Mouse (Mus musculus): Measurements from ENCODE around the gene Epb41. TPM values are rescaled to one million over a fixed set of nuclear protein-coding genes. Genes with fewer than 3 reads are reported as not detected.

Epb41 gene
- polyA plus RNA-seq, 1 experiment from 2014 or later: 208 TPM

GRCm38 (mm10) chr4:131920141-131920594 is 155.0 kb downstream of the Epb41 start:
- Histone ChIP-seq H3K4me3 (ENCODE audit: low read depth, low read length) (peak overlapping the region; percentile 42), H3K4me1 (replicated peaks; ENCODE audit: control insufficient read depth, insufficient read depth, low read length) (peaks cover 25% of the 10 kb centered on the region), H3K4me2 (replicated peaks; ENCODE audit: low read depth, low read length) (peak overlapping the region; percentile 85), H3K9ac (ENCODE audit: low read depth, low read length) (peak overlapping the region; percentile 37), H3K27me3 (ENCODE audit: control insufficient read depth, insufficient read depth, low read length) (peaks cover 81% of the 10 kb centered on the region), H3K9me3 (ENCODE audit: control insufficient read depth, low read length) (no peaks in the 10 kb centered on the region), H3K36me3 (ENCODE audit: control insufficient read depth, insufficient read depth, low read length) (0 out of 2 replicates have a peak, but pooled peaks cover 4% of the 10 kb centered on the region), H3K27ac (ENCODE audit: low read depth, low read length) (no peak overlapping the region)
- no peak for ATAC-seq (ENCODE audit: low FRiP score)
- DNase-seq (ENCODE audit: low spot score): peak; percentile 64
- WGBS: under 1% methylated on average over 38 of the region's 51 CpGs

- Histone ChIP-seq H3K9ac (ENCODE audit: low read depth, low read length) (no peak overlapping the region), H3K9me3 (ENCODE audit: control insufficient read depth, low read length) (no peaks in the 10 kb centered on the region), H3K4me1 (replicated peaks; ENCODE audit: control insufficient read depth, insufficient read depth, low read length) (peaks cover 30% of the 10 kb centered on the region), H3K27me3 (ENCODE audit: control insufficient read depth, insufficient read depth, low read length) (peaks cover 82% of the 10 kb centered on the region), H3K27ac (ENCODE audit: low read depth, low read length) (no peak overlapping the region), H3K36me3 (ENCODE audit: control insufficient read depth, insufficient read depth, low read length) (0 out of 2 replicates have a peak, but pooled peaks cover 4% of the 10 kb centered on the region), H3K4me2 (replicated peaks; ENCODE audit: low read depth, low read length) (no peak overlapping the region), H3K4me3 (ENCODE audit: low read depth, low read length) (no peak overlapping the region)
- 5% methylated on average over 15 of the region's 15 CpGs for WGBS
- DNase-seq (ENCODE audit: low spot score): no peak
- no peak for ATAC-seq (ENCODE audit: low FRiP score)
Observed at GRCm38 (mm10) chr4:131919506-131920140, 155.5 kb downstream of the Epb41 start.

DNA sequence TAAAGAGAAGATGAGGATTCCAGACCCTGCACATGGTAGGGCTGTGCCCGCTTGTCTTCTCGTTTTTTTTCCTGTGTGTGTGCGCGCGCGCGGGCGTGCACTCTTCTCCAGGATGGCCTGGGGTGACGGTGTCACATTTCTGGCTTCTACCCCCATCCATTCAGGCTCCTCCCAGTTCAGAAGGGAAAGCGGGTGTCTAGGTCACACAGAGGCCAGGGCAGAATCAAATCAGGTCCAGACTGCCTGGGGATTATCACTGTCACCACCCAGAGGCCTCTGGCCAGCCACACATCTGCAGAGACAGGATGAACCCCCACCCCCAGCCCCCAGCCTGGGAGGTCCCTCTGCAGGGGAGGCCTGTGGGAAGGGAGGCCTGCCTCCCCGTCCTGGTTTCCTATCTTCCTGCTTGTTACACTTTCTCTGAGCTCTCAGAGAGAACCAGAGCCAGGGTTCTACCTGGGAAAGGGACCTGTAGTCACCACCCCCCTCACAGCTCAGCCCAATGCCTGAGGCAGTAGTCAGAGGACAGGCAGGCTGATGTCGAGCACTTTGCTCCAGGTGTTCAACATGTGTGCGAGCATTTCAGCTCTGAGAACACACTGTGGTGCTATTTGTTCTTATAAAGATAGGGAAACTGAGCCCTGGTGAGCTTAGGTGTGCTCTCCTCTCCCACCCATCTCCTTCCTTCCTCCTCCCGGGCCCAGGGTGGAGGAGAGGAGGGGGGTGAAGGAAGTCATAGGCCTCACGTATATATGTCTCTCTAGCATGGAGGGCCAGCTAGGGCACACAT is 156.2 kb downstream of the Epb41 start:
- Histone ChIP-seq H3K27ac (ENCODE audit: low read depth, low read length) (no peak overlapping the region), H3K4me3 (ENCODE audit: low read depth, low read length) (no peak overlapping the region), H3K4me2 (replicated peaks; ENCODE audit: low read depth, low read length) (no peak overlapping the region), H3K36me3 (ENCODE audit: control insufficient read depth, insufficient read depth, low read length) (0 out of 2 replicates have a peak, but pooled peaks cover 4% of the 10 kb centered on the region), H3K9ac (ENCODE audit: low read depth, low read length) (no peak overlapping the region), H3K9me3 (ENCODE audit: control insufficient read depth, low read length) (no peaks in the 10 kb centered on the region), H3K27me3 (ENCODE audit: control insufficient read depth, insufficient read depth, low read length) (peaks cover 79% of the 10 kb centered on the region), H3K4me1 (replicated peaks; ENCODE audit: control insufficient read depth, insufficient read depth, low read length) (peaks cover 31% of the 10 kb centered on the region)
- WGBS: 6% methylated on average over 15 of the region's 15 CpGs
- DNase-seq (ENCODE audit: low spot score) (peak; percentile 51), ATAC-seq (ENCODE audit: low FRiP score) (no peak)

DNA sequence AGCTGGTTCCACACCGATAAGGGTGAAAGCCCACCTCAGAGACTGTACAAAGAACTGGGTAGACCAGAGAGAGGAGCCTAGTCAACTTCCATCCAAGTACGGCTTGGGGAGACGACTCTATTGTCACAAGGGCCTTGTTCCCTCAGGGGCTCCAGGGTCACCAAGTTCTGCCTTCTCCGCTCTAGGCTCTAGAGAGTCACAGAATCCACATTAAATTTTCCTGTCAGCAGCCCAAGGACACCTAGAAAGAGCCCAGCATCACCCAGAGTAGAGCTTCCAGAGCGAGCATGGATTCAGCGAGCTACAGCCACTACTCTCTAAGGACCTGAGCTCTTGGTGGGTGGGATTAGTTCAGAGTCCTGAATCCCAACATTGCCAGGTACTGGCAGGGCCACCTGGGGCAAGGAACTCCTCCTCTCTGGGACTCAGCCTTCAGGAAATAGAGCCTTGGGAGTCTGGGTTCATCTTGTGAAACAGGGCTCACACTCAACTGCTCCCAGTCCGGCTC is 157.0 kb downstream of the Epb41 start:
- Histone ChIP-seq H3K4me3 (ENCODE audit: low read depth, low read length) (no peak overlapping the region), H3K4me2 (replicated peaks; ENCODE audit: low read depth, low read length) (no peak overlapping the region), H3K4me1 (replicated peaks; ENCODE audit: control insufficient read depth, insufficient read depth, low read length) (peaks cover 31% of the 10 kb centered on the region), H3K27me3 (ENCODE audit: control insufficient read depth, insufficient read depth, low read length) (peaks cover 77% of the 10 kb centered on the region), H3K36me3 (ENCODE audit: control insufficient read depth, insufficient read depth, low read length) (0 out of 2 replicates have a peak, but pooled peaks cover 2% of the 10 kb centered on the region), H3K9ac (ENCODE audit: low read depth, low read length) (no peak overlapping the region), H3K9me3 (ENCODE audit: control insufficient read depth, low read length) (no peaks in the 10 kb centered on the region), H3K27ac (ENCODE audit: low read depth, low read length) (no peak overlapping the region)
- DNase-seq (ENCODE audit: low spot score) (no peak), ATAC-seq (ENCODE audit: low FRiP score) (no peak)
- WGBS: 43% methylated on average over 7 of the region's 7 CpGs

- H3K9me3 ChIP-seq (ENCODE audit: control insufficient read depth, low read length): no peaks in the 10 kb centered on the region
- peaks cover 26% of the 10 kb centered on the region for H3K4me1 ChIP-seq (replicated peaks; ENCODE audit: control insufficient read depth, insufficient read depth, low read length)
- H3K9ac ChIP-seq (ENCODE audit: low read depth, low read length): no peak overlapping the region
- no peak for ATAC-seq (ENCODE audit: low FRiP score)
- H3K27ac ChIP-seq (ENCODE audit: low read depth, low read length): no peak overlapping the region
- H3K36me3 ChIP-seq (ENCODE audit: control insufficient read depth, insufficient read depth, low read length): no peaks in the 10 kb centered on the region
- H3K4me3 ChIP-seq (ENCODE audit: low read depth, low read length): no peak overlapping the region
- WGBS: 76% methylated on average over 10 of the region's 10 CpGs
- H3K27me3 ChIP-seq (ENCODE audit: control insufficient read depth, insufficient read depth, low read length): peaks cover 67% of the 10 kb centered on the region
- no peak overlapping the region for H3K4me2 ChIP-seq (replicated peaks; ENCODE audit: low read depth, low read length)
- DNase-seq (ENCODE audit: low spot score): no peak
Observed at GRCm38 (mm10) chr4:131917010-131917555, 158.0 kb downstream of the Epb41 start.

DNA sequence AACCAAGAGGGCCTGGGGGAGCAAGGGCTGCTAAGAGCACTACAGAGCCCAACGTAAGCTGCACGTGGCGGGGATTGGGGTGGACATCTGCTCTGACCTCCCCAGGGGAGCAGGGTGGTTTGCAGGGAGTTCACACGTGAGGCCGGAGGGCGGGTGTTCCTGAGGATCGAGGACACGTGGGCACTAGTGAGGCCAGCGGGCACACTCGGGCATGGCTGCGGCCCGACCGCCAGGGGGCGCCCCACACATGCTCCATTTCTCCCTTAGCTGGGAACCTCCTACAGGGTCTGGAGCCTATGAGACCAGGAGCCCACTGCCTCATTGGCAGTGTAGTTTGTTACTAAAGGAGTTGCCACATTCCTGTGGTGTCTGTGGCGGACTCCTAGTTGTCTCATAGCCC is 158.7 kb downstream of the Epb41 start:
- Histone ChIP-seq H3K36me3 (ENCODE audit: control insufficient read depth, insufficient read depth, low read length) (no peaks in the 10 kb centered on the region), H3K27ac (ENCODE audit: low read depth, low read length) (no peak overlapping the region), H3K9ac (ENCODE audit: low read depth, low read length) (no peak overlapping the region), H3K4me3 (ENCODE audit: low read depth, low read length) (no peak overlapping the region), H3K9me3 (ENCODE audit: control insufficient read depth, low read length) (no peaks in the 10 kb centered on the region), H3K4me1 (replicated peaks; ENCODE audit: control insufficient read depth, insufficient read depth, low read length) (peaks cover 23% of the 10 kb centered on the region), H3K4me2 (replicated peaks; ENCODE audit: low read depth, low read length) (no peak overlapping the region), H3K27me3 (ENCODE audit: control insufficient read depth, insufficient read depth, low read length) (peaks cover 61% of the 10 kb centered on the region)
- ATAC-seq (ENCODE audit: low FRiP score) (peak; percentile 53; the same call in 1 of the 2 replicates), DNase-seq (ENCODE audit: low spot score) (peak; percentile 84)
- 5% methylated on average over 15 of the region's 15 CpGs for WGBS

- DNase-seq (ENCODE audit: low spot score) (no peak), ATAC-seq (ENCODE audit: low FRiP score) (peak; percentile 12; the same call in 1 of the 2 replicates)
- peak overlapping the region; percentile 14; the same call in 1 of the 2 replicates for H3K4me3 ChIP-seq (ENCODE audit: low read depth, low read length)
- H3K4me2 ChIP-seq (replicated peaks; ENCODE audit: low read depth, low read length): no peak overlapping the region
- peaks cover 22% of the 10 kb centered on the region for H3K4me1 ChIP-seq (replicated peaks; ENCODE audit: control insufficient read depth, insufficient read depth, low read length)
- H3K9me3 ChIP-seq (ENCODE audit: control insufficient read depth, low read length): no peaks in the 10 kb centered on the region
- no peak overlapping the region for H3K9ac ChIP-seq (ENCODE audit: low read depth, low read length)
- no peaks in the 10 kb centered on the region for H3K36me3 ChIP-seq (ENCODE audit: control insufficient read depth, insufficient read depth, low read length)
- 21% methylated on average over 13 of the region's 13 CpGs for WGBS
- peaks cover 55% of the 10 kb centered on the region for H3K27me3 ChIP-seq (ENCODE audit: control insufficient read depth, insufficient read depth, low read length)
- H3K27ac ChIP-seq (ENCODE audit: low read depth, low read length): no peak overlapping the region
Observed at GRCm38 (mm10) chr4:131915821-131916328, 159.2 kb downstream of the Epb41 start.

GRCm38 (mm10) chr4:131914891-131915469 is 160.1 kb downstream of the Epb41 start:
- H3K9ac ChIP-seq (ENCODE audit: low read depth, low read length): no peak overlapping the region
- H3K4me3 ChIP-seq (ENCODE audit: low read depth, low read length): peak overlapping the region; percentile 14; the same call in 1 of the 2 replicates
- H3K27me3 ChIP-seq (ENCODE audit: control insufficient read depth, insufficient read depth, low read length): peaks cover 46% of the 10 kb centered on the region
- ATAC-seq (ENCODE audit: low FRiP score) (no peak), DNase-seq (ENCODE audit: low spot score) (peak; percentile 64)
- H3K4me1 ChIP-seq (replicated peaks; ENCODE audit: control insufficient read depth, insufficient read depth, low read length): peaks cover 20% of the 10 kb centered on the region; the same call in 1 of the 2 replicates
- H3K9me3 ChIP-seq (ENCODE audit: control insufficient read depth, low read length): no peaks in the 10 kb centered on the region
- no peak overlapping the region for H3K27ac ChIP-seq (ENCODE audit: low read depth, low read length)
- peak overlapping the region; percentile 38 for H3K4me2 ChIP-seq (replicated peaks; ENCODE audit: low read depth, low read length)
- 3% methylated on average over 28 of the region's 31 CpGs for WGBS
- H3K36me3 ChIP-seq (ENCODE audit: control insufficient read depth, insufficient read depth, low read length): no peaks in the 10 kb centered on the region

Data from hindbrain, embryonic 11.5 days (tissue).